Mouse (Mus musculus): ENCODE data around the gene Pdia5. TPM values are rescaled to one million over a fixed set of nuclear protein-coding genes. Genes with fewer than 3 reads are reported as not detected.

The Pdia5 gene
- polyA plus RNA-seq, 1 experiment, result 0.02 TPM

- no peak for TF ChIP-seq GATA1 (IDR thresholded peaks at IDR 0.05; ENCODE audit: low read length)
- no peak for TF ChIP-seq TAL1 (IDR thresholded peaks at IDR 0.05; ENCODE audit: low read length)
- Histone ChIP-seq H3K4me1 (ENCODE audit: control insufficient read depth) (no peaks in the 10 kb centered on the region), H3K4me3 (replicated peaks) (no peak overlapping the region), H3K27me3 (ENCODE audit: control insufficient read depth) (no peaks in the 10 kb centered on the region), H3K9me3 (ENCODE audit: control insufficient read depth, low read length) (no peaks in the 10 kb centered on the region), H3K36me3 (ENCODE audit: control insufficient read depth) (peaks cover 2% of the 10 kb centered on the region; the same call in 1 of the 2 replicates)
Observed at GRCm38 (mm10) chr16:35470983-35471382, 19.7 kb downstream of the Pdia5 start.

- H3K27me3 ChIP-seq (ENCODE audit: control insufficient read depth), result no peaks in the 10 kb centered on the region
- H3K4me1 ChIP-seq (ENCODE audit: control insufficient read depth), result no peaks in the 10 kb centered on the region
- no peak for TF ChIP-seq GATA1 (IDR thresholded peaks at IDR 0.05; ENCODE audit: low read length)
- no peak for TF ChIP-seq TAL1 (IDR thresholded peaks at IDR 0.05; ENCODE audit: low read length)
- peaks cover 2% of the 10 kb centered on the region; the same call in 1 of the 2 replicates for H3K36me3 ChIP-seq (ENCODE audit: control insufficient read depth)
- no peak overlapping the region for H3K4me3 ChIP-seq (replicated peaks)
- no peaks in the 10 kb centered on the region for H3K9me3 ChIP-seq (ENCODE audit: control insufficient read depth, low read length)
Observed at GRCm38 (mm10) chr16:35470096-35470495, 20.6 kb downstream of the Pdia5 start.

- Histone ChIP-seq H3K4me3 (replicated peaks) (no peak overlapping the region), H3K36me3 (ENCODE audit: control insufficient read depth) (peaks cover 2% of the 10 kb centered on the region; the same call in 1 of the 2 replicates), H3K4me1 (ENCODE audit: control insufficient read depth) (no peaks in the 10 kb centered on the region), H3K27me3 (ENCODE audit: control insufficient read depth) (no peaks in the 10 kb centered on the region), H3K9me3 (ENCODE audit: control insufficient read depth, low read length) (no peaks in the 10 kb centered on the region)
- TF ChIP-seq TAL1 (IDR thresholded peaks at IDR 0.05; ENCODE audit: low read length) (no peak), GATA1 (IDR thresholded peaks at IDR 0.05; ENCODE audit: low read length) (no peak)
Observed at GRCm38 (mm10) chr16:35469016-35469415, 21.7 kb downstream of the Pdia5 start.

GRCm38 (mm10) chr16:35467044-35467443, 23.6 kb downstream of the Pdia5 start:
- Histone ChIP-seq H3K4me3 (replicated peaks) (no peak overlapping the region), H3K9me3 (ENCODE audit: control insufficient read depth, low read length) (no peaks in the 10 kb centered on the region), H3K36me3 (ENCODE audit: control insufficient read depth) (peaks cover 8% of the 10 kb centered on the region; the same call in 1 of the 2 replicates), H3K4me1 (ENCODE audit: control insufficient read depth) (no peaks in the 10 kb centered on the region), H3K27me3 (ENCODE audit: control insufficient read depth) (no peaks in the 10 kb centered on the region)
- TF ChIP-seq TAL1 (IDR thresholded peaks at IDR 0.05; ENCODE audit: low read length) (no peak), GATA1 (IDR thresholded peaks at IDR 0.05; ENCODE audit: low read length) (no peak)

GRCm38 (mm10) chr16:35465808-35466351, 24.8 kb downstream of the Pdia5 start:
- peaks cover 13% of the 10 kb centered on the region; the same call in 1 of the 2 replicates for H3K36me3 ChIP-seq (ENCODE audit: control insufficient read depth)
- H3K9me3 ChIP-seq (ENCODE audit: control insufficient read depth, low read length), result no peaks in the 10 kb centered on the region
- H3K4me1 ChIP-seq (ENCODE audit: control insufficient read depth), result no peaks in the 10 kb centered on the region
- no peaks in the 10 kb centered on the region for H3K27me3 ChIP-seq (ENCODE audit: control insufficient read depth)
- no peak overlapping the region for H3K4me3 ChIP-seq (replicated peaks)
- TF ChIP-seq TAL1 (IDR thresholded peaks at IDR 0.05; ENCODE audit: low read length), result no peak
- no peak for TF ChIP-seq GATA1 (IDR thresholded peaks at IDR 0.05; ENCODE audit: low read length)

- Histone ChIP-seq H3K9me3 (ENCODE audit: control insufficient read depth, low read length) (no peaks in the 10 kb centered on the region), H3K4me3 (replicated peaks) (no peak overlapping the region), H3K36me3 (ENCODE audit: control insufficient read depth) (peaks cover 13% of the 10 kb centered on the region; the same call in 1 of the 2 replicates), H3K27me3 (ENCODE audit: control insufficient read depth) (no peaks in the 10 kb centered on the region), H3K4me1 (ENCODE audit: control insufficient read depth) (no peaks in the 10 kb centered on the region)
- no peak for TF ChIP-seq TAL1 (IDR thresholded peaks at IDR 0.05; ENCODE audit: low read length)
- TF ChIP-seq GATA1 (IDR thresholded peaks at IDR 0.05; ENCODE audit: low read length), result no peak
Observed at GRCm38 (mm10) chr16:35464686-35465308, 25.9 kb downstream of the Pdia5 start.

GRCm38 (mm10) chr16:35463708-35464107, 27.0 kb downstream of the Pdia5 start:
- H3K27me3 ChIP-seq (ENCODE audit: control insufficient read depth), result no peaks in the 10 kb centered on the region
- no peak for TF ChIP-seq TAL1 (IDR thresholded peaks at IDR 0.05; ENCODE audit: low read length)
- no peak for TF ChIP-seq GATA1 (IDR thresholded peaks at IDR 0.05; ENCODE audit: low read length)
- H3K36me3 ChIP-seq (ENCODE audit: control insufficient read depth), result peaks cover 13% of the 10 kb centered on the region; the same call in 1 of the 2 replicates
- H3K4me3 ChIP-seq (replicated peaks), result no peak overlapping the region
- no peaks in the 10 kb centered on the region for H3K9me3 ChIP-seq (ENCODE audit: control insufficient read depth, low read length)
- H3K4me1 ChIP-seq (ENCODE audit: control insufficient read depth), result no peaks in the 10 kb centered on the region

- Histone ChIP-seq H3K36me3 (ENCODE audit: control insufficient read depth) (peaks cover 18% of the 10 kb centered on the region; the same call in 1 of the 2 replicates), H3K4me3 (replicated peaks) (no peak overlapping the region), H3K27me3 (ENCODE audit: control insufficient read depth) (no peaks in the 10 kb centered on the region), H3K9me3 (ENCODE audit: control insufficient read depth, low read length) (no peaks in the 10 kb centered on the region), H3K4me1 (ENCODE audit: control insufficient read depth) (no peaks in the 10 kb centered on the region)
- TF ChIP-seq GATA1 (IDR thresholded peaks at IDR 0.05; ENCODE audit: low read length) (no peak), TAL1 (IDR thresholded peaks at IDR 0.05; ENCODE audit: low read length) (no peak)
Observed at GRCm38 (mm10) chr16:35462955-35463354, 27.7 kb downstream of the Pdia5 start.

GRCm38 (mm10) chr16:35459584-35459983, 31.1 kb downstream of the Pdia5 start:
- no peak overlapping the region for H3K4me3 ChIP-seq (replicated peaks)
- H3K27me3 ChIP-seq (ENCODE audit: control insufficient read depth), result no peaks in the 10 kb centered on the region
- H3K9me3 ChIP-seq (ENCODE audit: control insufficient read depth, low read length), result no peaks in the 10 kb centered on the region
- H3K4me1 ChIP-seq (ENCODE audit: control insufficient read depth), result no peaks in the 10 kb centered on the region
- H3K36me3 ChIP-seq (ENCODE audit: control insufficient read depth), result peaks cover 18% of the 10 kb centered on the region; the same call in 1 of the 2 replicates
- TF ChIP-seq TAL1 (IDR thresholded peaks at IDR 0.05; ENCODE audit: low read length) (no peak), GATA1 (IDR thresholded peaks at IDR 0.05; ENCODE audit: low read length) (no peak)
